ENCODE assay signal across 8 mouse cellular contexts in genomic region chr3:154663976-154664581, GRCm38 (mm10). TPM values are rescaled to one million over a fixed set of nuclear protein-coding genes. Genes with fewer than 3 reads are reported as not detected.
DNase-seq lines count a peak whose midpoint lies in the region; ATAC-seq lines count a peak whose summit lies in the region.

No protein-coding gene starts in this region.

- peak overlapping the region; percentile 35; the same call in 1 of the 2 replicates for H3K9ac ChIP-seq in heart, embryonic 12.5 days
- no peak overlapping the region for H3K9ac ChIP-seq in limb, embryonic 15.5 days

- DNase-seq in heart, embryonic 10.5 days (ENCODE audit: low spot score), result no peak
- DNase-seq in heart, adult 8-10 months (ENCODE audit: low spot score), result no peak
- DNase-seq in cerebellum, postnatal 14 days, result peak; percentile 74 to 76
- peak; percentile 14 for DNase-seq in kidney, postnatal 14 days
- peak; percentile 79 to 82 for DNase-seq in right cerebral cortex, adult 2 months (ENCODE audit: low spot score in 2 of 2)

- H3K36me3 ChIP-seq in heart, embryonic 10.5 days, result no peaks in the 10 kb centered on the region
- H3K36me3 ChIP-seq in heart, embryonic 12.5 days, result no peaks in the 10 kb centered on the region
- H3K36me3 ChIP-seq in limb, embryonic 15.5 days, result no peaks in the 10 kb centered on the region

- no peak overlapping the region for H3K27ac ChIP-seq in heart, embryonic 10.5 days
- no peak overlapping the region for H3K27ac ChIP-seq in heart, embryonic 12.5 days (ENCODE audit: poor library complexity, severe bottlenecking)
- no peak overlapping the region for H3K27ac ChIP-seq in limb, embryonic 15.5 days

- H3K4me2 ChIP-seq in heart, embryonic 12.5 days, result peak overlapping the region; percentile 88
- H3K4me2 ChIP-seq in limb, embryonic 15.5 days, result peak overlapping the region; percentile 56

- H3K4me1 ChIP-seq in heart, embryonic 10.5 days, result peaks cover 11% of the 10 kb centered on the region
- H3K4me1 ChIP-seq in heart, embryonic 12.5 days (replicated peaks), result peaks cover 10% of the 10 kb centered on the region
- peaks cover 14% of the 10 kb centered on the region for H3K4me1 ChIP-seq in limb, embryonic 15.5 days

- peak; percentile 39; the same call in 1 of the 2 replicates for ATAC-seq in heart, embryonic 12.5 days (ENCODE audit: insufficient number of reproducible peaks, low FRiP score)
- no peak for ATAC-seq in limb, embryonic 15.5 days (ENCODE audit: insufficient number of reproducible peaks, low FRiP score, low TSS enrichment, low read depth)
- ATAC-seq in erythroid progenitor cell, adult 5-6 weeks (replicated peaks; ENCODE audit: low FRiP score, poor library complexity, severe bottlenecking), result no peak

- H3K9me3 ChIP-seq in heart, embryonic 10.5 days, result no peaks in the 10 kb centered on the region
- H3K9me3 ChIP-seq in heart, embryonic 12.5 days (replicated peaks), result no peaks in the 10 kb centered on the region
- H3K9me3 ChIP-seq in limb, embryonic 15.5 days, result no peaks in the 10 kb centered on the region

- H3K27me3 ChIP-seq in heart, embryonic 10.5 days (ENCODE audit: insufficient read depth, poor library complexity, severe bottlenecking), result peaks cover 66% of the 10 kb centered on the region
- H3K27me3 ChIP-seq in heart, embryonic 12.5 days (replicated peaks), result peaks cover 54% of the 10 kb centered on the region
- peaks cover 24% of the 10 kb centered on the region for H3K27me3 ChIP-seq in limb, embryonic 15.5 days

- peak overlapping the region; percentile 61 for H3K4me3 ChIP-seq in heart, embryonic 10.5 days
- peak overlapping the region; percentile 48 for H3K4me3 ChIP-seq in heart, embryonic 12.5 days
- peak overlapping the region; percentile 30 for H3K4me3 ChIP-seq in limb, embryonic 15.5 days

- 4% methylated on average over 25 of the region's 27 CpGs for WGBS in heart, embryonic 10.5 days
- 5% methylated on average over 25 of the region's 27 CpGs for WGBS in heart, embryonic 12.5 days
- 3% methylated on average over 27 of the region's 27 CpGs for WGBS in limb, embryonic 15.5 days

RNA-seq across cellular contexts. Expression of gene Erich3, which starts 0.4 kb away (rescaled TPM):
- polyA plus RNA-seq in heart, embryonic 10.5 days (2016; fragmentation: Nextera tagmentation; extraction: Ambion mirVana), result 0.10 and 0.13 TPM in 2 replicates
- total RNA-seq in heart, adult 8-10 months (2022), result under 1 TPM; 0.08 to 0.35 (median 0.20) TPM
- polyA plus RNA-seq in heart, embryonic 12.5 days (2016; fragmentation: Nextera tagmentation; extraction: Ambion mirVana), result 0.22 and 0.24 TPM in 2 replicates
- polyA plus RNA-seq in limb, embryonic 15.5 days (2015; fragmentation: Nextera tagmentation; extraction: Ambion mirVana), result 0.09 TPM in 2 replicates
- total RNA-seq in erythroid progenitor cell, adult 5-6 weeks (2015; ENCODE audit: low replicate concordance), result not detected in 2 replicates
- not detected in 2 replicates for total RNA-seq in erythroid progenitor cell, adult 5-6 weeks (2017; ENCODE audit: low replicate concordance)

Comparison
In these comparisons a context has a peak if more than half of its experiments do, and no peak if none do; other contexts are left out.
1. DNase-seq: peak in cerebellum, postnatal 14 days (2 of 2), kidney, postnatal 14 days (single experiment) and right cerebral cortex, adult 2 months (2 of 2); none in heart, embryonic 10.5 days (single experiment) and heart, adult 8-10 months (single experiment).
2. Peak in every context shown above with its lines, with median percentiles within 50 percentile points of each other: H3K4me3 ChIP-seq.